Mouse (Mus musculus): ENCODE results near the gene Gm21830.
"Not testable (repeated sequence)": the region's sequence is repeated elsewhere in the genome, so short reads cannot be mapped to it uniquely, and the experiment has no call there.

Gm21830 gene

DNA sequence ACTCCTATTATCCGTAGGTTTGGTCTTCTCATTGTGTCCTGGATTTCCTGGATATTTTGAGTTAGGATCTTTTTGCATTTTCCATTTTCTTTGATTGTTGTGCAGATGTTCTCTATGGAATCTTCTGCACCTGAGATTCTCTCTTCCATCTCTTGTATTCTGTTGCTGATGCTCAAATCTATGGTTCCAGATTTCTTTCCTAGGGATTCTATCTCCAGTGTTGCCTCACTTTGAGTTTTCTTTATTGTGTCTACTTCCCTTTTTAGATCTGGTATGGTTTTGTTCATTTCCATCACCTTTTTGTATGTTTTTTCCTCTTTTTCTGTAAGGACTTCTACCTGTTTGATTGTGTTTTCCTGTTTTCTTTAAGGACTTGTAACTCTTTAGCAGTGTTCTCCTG is at the start of gene Gm21830:
Gene Gm21830, plus strand, starts transcription at position 301 of the 400 bp plus-strand sequence.
- DNase-seq (ENCODE audit: low read depth, low spot score), result not testable (repeated sequence)

DNA sequence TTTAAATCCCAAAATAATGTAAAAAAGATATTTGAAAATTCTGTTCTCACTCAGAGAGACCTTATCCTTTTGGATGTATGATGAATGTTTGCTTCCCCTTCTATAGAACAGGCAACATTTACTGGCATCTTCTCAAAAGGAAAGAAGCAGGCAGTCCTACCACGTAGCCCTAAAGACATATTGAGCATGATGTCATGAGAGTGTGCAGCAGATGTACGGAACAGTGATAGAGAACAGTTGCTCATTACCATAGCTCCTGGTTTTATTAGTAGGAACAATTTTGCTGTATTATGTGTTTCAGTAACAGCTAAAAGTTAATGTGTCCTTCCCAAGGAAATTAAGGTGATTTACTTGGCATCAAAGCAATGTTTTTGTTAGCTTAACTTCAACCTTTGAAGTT is 49.0 kb upstream of the Gm21830 start:
- DNase-seq (ENCODE audit: low read depth, low spot score), result no peak

DNA sequence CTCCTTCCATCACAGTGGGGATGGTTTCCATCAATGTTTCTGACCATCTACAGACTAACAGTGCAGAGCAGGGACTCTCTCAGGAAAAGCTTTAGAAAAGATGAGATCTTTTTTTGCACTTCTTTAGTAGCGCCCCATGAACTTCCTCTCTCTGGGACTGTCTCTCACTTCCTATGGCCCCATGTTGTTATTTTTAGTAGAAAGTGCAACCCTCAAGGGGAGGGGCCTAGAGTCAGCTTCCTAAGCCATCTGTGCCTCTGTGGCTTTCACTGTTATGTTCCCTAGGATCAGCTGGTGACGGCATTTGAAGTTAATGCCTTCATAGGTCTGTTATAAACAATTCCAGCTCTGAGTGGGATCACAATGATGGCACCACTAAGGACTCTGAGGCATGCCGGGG is 35.0 kb upstream of the Gm21830 start:
- no peak for DNase-seq (ENCODE audit: low read depth, low spot score)

DNA sequence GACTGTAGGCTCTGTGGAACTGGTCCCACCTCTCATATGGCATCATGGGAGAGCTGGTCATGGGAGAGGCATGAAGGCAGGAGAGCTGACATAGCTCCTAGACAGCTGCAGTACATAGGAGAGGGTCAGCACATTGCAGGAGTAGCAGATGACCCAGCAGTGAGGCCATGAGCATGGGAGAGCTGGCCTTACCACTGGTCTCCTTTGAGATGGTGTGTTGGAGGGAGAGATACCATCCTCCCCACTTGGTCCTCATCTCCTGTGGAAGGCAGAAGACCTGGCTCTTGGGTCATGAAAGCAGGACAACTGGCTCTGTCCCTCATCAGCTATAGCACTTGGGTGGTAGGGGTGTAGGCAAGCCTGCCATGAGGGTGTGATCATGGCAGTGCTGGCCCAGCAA is 7.3 kb downstream of the Gm21830 start:
- no peak for DNase-seq (ENCODE audit: low read depth, low spot score)

DNA sequence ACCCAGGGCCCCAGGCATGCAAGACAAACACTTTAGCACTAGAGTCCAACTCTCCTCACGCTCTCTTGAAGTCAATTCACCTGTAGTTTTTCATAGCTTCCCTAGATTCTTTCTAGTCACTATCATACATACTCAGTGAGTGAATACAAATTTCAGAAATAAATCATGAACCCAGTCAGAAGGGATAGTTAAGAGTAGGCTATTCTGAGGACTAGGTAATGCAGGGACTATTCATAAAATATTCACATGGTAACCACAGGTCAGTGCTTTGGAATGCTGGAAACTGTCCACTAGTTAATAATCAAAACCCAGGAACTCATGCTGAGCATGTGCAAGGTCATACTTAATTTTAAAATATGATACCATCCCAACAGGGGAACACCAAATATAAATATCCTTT is 9.3 kb downstream of the Gm21830 start:
- DNase-seq (ENCODE audit: low read depth, low spot score), result no peak

DNA sequence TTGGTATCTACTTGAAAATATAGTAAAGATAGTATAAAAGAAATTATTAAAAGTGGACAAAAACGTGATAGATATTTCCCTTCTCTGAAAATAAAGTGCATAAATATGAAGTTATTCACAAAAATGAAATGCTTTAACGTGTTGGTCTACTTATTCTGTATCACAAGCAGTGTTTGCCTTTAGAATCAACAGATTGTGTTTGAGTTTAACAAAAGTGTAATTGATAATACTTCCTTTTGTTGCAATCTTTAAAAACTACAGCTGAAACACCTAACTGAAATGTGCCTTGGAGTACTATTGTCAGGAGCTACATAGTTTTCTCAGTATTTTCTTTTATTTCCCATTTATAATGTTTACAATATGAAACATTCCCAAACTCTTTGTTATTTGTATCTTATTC is 19.6 kb downstream of the Gm21830 start, which contains the start of gene Gm26727:
Gene Gm26727, minus strand, starts transcription at position 101 of the 400 bp plus-strand sequence.
- DNase-seq (ENCODE audit: low read depth, low spot score), result no peak

DNA sequence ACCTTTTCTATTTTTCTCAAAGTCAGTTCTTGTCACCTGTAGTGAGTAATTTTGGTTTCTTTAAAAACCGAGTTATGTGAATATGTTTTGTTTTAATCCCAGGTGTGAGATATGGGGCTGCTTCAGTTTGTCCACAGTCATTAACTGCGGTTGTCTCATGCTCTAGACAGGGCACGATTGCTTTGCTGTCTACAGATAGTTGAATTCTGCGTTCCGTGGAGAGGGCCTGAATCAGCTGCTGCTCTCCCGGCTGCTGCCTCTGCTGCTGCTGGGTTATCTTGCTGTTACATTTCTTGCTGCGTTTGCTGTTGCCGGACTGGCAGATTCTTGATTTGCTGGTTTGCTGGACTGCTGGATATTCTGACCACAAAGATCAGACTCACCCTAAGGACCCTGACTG is 24.8 kb downstream of the Gm21830 start:
- DNase-seq (ENCODE audit: low read depth, low spot score), result no peak

DNA sequence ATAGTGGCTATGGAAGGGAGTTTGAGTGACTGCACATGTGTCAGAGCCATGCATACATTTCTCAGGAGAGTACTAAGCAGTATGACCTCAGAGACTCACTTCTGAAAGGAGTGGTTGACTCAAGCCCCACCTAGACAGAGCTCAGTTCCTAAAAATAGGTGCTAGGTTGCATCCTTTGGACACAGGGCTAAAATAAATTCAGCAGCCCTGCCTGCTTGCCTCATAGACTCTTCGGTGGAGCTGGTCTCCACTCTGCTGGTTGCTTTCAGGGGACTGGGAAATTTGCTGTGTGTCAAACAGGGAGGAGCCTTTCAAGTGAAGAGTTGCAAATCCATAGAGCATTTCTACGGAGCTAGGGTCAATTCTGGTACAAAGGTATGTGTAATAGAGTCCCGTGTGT is 32.3 kb downstream of the Gm21830 start, which contains the start of gene Xirp2:
Gene Xirp2, plus strand, starts transcription at position 223 of the 400 bp plus-strand sequence.
- no peak for DNase-seq (ENCODE audit: low read depth, low spot score)

DNA sequence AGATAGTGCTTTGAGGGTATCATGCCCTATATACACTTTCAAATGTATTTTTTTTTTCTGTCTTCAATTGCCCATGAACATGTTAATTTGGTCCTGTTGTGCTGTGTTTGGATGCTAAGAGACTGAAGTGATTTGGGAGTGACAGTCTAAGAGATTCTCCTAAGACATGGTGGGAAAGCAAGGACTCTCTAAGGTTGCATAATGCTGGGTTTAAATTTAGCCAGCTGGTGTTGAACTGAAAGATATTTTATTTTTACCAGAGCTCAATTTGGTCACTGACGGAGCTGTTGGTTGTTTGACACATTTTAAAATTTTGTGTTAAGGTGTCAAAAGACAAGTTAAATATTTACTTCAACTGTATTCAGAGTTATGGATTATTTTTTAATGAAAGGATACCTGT is 33.2 kb downstream of the Gm21830 start:
- DNase-seq (ENCODE audit: low read depth, low spot score), result peak; percentile 4

DNA sequence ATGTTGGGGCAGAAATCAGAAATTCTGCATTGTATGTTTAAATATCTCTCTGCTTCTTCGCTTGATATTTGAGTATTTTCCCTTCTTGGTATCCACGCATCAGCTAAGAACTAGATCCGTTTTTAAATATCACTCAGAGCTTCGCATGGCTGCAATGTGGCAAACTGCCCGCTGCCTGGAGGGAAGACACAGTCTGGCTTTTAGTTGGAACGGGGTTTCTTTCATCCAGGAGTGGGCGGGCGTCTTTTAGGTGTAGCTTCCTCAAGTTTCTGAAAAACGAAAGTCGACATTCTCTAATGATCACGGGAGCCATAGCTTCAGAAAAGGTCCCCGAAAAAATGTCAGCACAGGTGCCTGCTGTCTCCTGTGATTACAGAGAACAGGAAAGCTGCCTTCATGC is 33.7 kb downstream of the Gm21830 start:
- no peak for DNase-seq (ENCODE audit: low read depth, low spot score)

DNA sequence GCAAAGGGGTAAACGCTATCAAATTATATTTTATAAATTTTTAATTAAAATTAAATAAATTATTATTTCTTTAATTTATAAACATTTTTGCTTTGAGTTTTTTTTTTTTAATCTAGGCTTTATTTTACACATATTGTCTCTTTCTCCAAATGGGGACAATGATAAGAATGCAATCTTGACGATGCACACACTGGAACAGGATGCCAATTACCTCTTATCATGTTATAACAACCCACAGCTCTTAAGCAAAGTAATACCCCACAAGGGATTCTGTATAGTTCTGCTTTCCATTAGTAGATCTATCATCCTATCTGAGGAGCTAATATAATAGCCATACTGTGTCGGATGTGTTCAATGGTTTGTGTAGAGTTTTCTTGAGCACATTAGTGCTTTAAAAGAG is 47.3 kb downstream of the Gm21830 start:
- no peak for DNase-seq (ENCODE audit: low read depth, low spot score)

DNA sequence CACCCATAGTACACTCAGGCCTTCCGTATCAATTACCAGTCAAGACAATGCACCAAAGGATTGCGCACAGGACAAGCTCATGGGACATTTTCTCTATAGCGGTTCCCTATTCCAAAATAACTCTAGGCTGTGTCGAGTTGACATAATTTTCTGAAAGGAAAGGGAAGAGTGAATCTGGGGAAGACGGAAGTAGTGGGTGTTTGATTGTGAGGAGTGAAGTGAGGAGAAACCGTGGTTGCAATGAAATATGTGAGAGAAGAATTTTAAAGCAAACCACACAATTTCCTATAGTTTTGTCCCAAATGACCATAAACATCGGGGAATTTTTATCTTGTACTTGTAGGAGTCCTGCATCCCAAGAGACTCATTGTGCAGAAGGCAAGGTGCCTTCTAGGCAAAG is 53.5 kb downstream of the Gm21830 start:
- no peak for DNase-seq (ENCODE audit: low read depth, low spot score)

DNA sequence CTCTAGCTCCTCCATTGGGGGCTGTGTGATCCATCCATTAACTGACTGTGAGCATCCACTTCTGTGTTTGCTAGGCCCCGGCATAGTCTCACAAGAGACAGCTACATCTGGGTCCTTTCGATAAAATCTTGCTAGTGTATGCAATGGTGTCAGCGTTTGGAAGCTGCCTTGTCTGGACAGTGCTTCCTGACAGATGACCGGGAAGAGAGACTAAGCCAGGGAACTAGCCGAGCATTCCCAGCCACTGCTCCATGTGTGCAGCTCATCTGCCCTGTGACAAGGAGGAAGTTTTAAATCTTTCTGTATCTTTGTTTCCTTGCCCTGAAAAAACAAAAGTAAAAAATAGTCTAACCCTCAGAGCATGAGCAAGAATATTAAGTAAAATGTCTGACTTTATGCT is 56.5 kb downstream of the Gm21830 start:
- not testable (repeated sequence) for DNase-seq (ENCODE audit: low read depth, low spot score)

DNA sequence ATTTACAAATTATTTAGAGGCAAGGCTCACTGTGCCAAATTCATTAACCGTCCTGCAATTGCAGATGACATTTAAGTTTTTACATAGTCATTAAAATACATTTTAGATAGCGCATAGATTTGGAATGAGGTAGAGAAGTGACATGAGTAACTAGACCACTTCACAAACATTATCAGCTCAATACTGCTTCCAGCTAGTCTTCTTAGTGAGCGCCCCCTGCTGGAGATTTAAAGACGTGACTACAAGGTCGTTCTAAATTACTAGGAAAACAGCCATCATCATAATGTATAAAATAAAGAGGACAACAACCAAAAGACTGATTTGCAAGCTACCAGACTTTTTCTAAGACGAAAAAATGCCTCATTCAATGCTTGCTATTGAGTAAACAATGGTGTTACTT is 64.2 kb downstream of the Gm21830 start:
- peak; percentile 65 for DNase-seq (ENCODE audit: low read depth, low spot score)

DNA sequence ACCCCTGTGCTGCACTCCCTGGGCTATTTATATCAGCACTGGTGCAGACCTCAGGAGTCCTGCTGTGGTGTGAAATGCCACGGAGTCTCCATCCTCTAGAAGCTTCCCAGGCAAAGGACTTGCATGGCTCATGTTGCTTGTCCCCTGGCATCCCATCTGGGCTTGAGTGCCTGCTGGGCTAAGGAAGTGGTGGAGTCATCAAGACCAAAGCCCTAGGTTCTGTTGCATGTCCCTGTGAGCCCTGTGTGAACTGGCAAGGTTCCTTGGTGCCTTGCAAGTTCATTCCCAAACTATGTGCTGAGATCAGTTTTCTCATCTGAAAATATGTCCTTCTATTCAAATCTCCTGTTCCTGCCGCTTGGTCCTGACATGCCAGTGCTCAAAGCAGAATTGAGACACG is 67.5 kb downstream of the Gm21830 start:
- no peak for DNase-seq (ENCODE audit: low read depth, low spot score)

Data from ES-CJ7 (cell line).